Mouse (Mus musculus) CH12.LX (cell line): ENCODE data around the gene Col4a6. TPM values are rescaled to one million over a fixed set of nuclear protein-coding genes. Genes with fewer than 3 reads are reported as not detected.

Experiments
- DNase-seq: peaks from one replicate; pipeline ENCODE4 v3.0.0-alpha.2; 2013; ENCODE audit errors: extremely low read depth
- H3K27ac ChIP-seq: 2 replicates; pipeline ENCODE4 v1.5.1; 2012; ENCODE audit warnings: low read depth, mild to moderate bottlenecking, control low read depth, moderate library complexity; ENCODE audit not compliant: insufficient read depth
- H3K27me3 ChIP-seq: replicated peaks from 2 replicates; pipeline ENCODE3; 2012; ENCODE audit warnings: inconsistent platforms
- H3K36me3 ChIP-seq, 2 experiments: replicated peaks in 1 of 2; 2 replicates each; pipeline versions ENCODE3 to v1.6.1; 2012; ENCODE audit warnings: inconsistent platforms in 1 of 2, low read length in 1 of 2, mild to moderate bottlenecking in 1 of 2, mixed read lengths in 1 of 2, moderate library complexity in 1 of 2; ENCODE audit not compliant: control insufficient read depth in 1 of 2, insufficient read depth in 1 of 2
- H3K4me1 ChIP-seq, 2 experiments: 2 replicates each; pipeline ENCODE4 v1.6.1; 2012; ENCODE audit warnings: inconsistent platforms in 1 of 2, moderate library complexity in 1 of 2; ENCODE audit not compliant: insufficient read depth in 2 of 2, control insufficient read depth in 1 of 2
- H3K4me2 ChIP-seq: 2 replicates; pipeline ENCODE4 v1.6.1; 2012; ENCODE audit warnings: low read depth, mild to moderate bottlenecking, control low read depth; ENCODE audit not compliant: poor library complexity, insufficient read depth, severe bottlenecking
- H3K4me3 ChIP-seq, 3 experiments: fragments of 150-350 bp in 1 of 3; sonication (generic) in 1 of 3; replicated peaks in 1 of 3; 2 replicates each; pipeline versions ENCODE3 to v1.5.1; 2011 to 2012; ENCODE audit warnings: low read depth in 2 of 3, low read length in 2 of 3, mild to moderate bottlenecking in 2 of 3, moderate library complexity in 2 of 3, control low read depth in 1 of 3, improper control_type of control experiment in 1 of 3, inconsistent platforms in 1 of 3, mixed read lengths in 1 of 3; ENCODE audit not compliant: poor library complexity in 1 of 3
- H3K79me2 ChIP-seq: replicated peaks from 2 replicates; pipeline ENCODE4 v1.6.1; 2012; ENCODE audit warnings: mild to moderate bottlenecking, moderate library complexity; ENCODE audit not compliant: control insufficient read depth, poor library complexity, insufficient read depth, severe bottlenecking; ENCODE audit errors: extremely low read depth
- H3K9ac ChIP-seq: 2 replicates; pipeline ENCODE4 v1.6.1; 2012; ENCODE audit warnings: low read depth, mild to moderate bottlenecking, control low read depth, moderate library complexity; ENCODE audit not compliant: insufficient read depth
- H3K9me3 ChIP-seq: replicated peaks from 2 replicates; pipeline ENCODE3; 2012; ENCODE audit warnings: low read length, inconsistent platforms, mixed read lengths
- ETS1 ChIP-seq: conservative IDR thresholded peaks from 2 replicates; pipeline ENCODE4 v1.6.1; 2012; ENCODE audit warnings: low read depth, mild to moderate bottlenecking, inconsistent platforms, low read length, improper control_type of control experiment, moderate library complexity
- GABPA ChIP-seq: IDR thresholded peaks from 2 replicates; pipeline ENCODE4 v1.6.1; 2012; ENCODE audit warnings: low read depth, low read length, improper control_type of control experiment, inconsistent platforms; ENCODE audit not compliant: insufficient replicate concordance
- JUND ChIP-seq: conservative IDR thresholded peaks from 2 replicates; pipeline ENCODE4 v1.6.1; 2011; ENCODE audit warnings: low read depth, low read length, improper control_type of control experiment
- MAFK ChIP-seq: IDR thresholded peaks from 2 replicates; pipeline ENCODE4 v1.6.1; 2011; ENCODE audit warnings: low read length, improper control_type of control experiment; ENCODE audit not compliant: insufficient replicate concordance
- MAX ChIP-seq: IDR thresholded peaks from 2 replicates; pipeline ENCODE4 v1.6.1; 2011; ENCODE audit warnings: low read length, improper control_type of control experiment
- MAZ ChIP-seq: IDR thresholded peaks from 2 replicates; pipeline ENCODE4 v1.6.1; 2012; ENCODE audit warnings: low read depth, mild to moderate bottlenecking, inconsistent platforms, low read length, improper control_type of control experiment, moderate library complexity
- MEF2A ChIP-seq: IDR thresholded peaks from 2 replicates; pipeline ENCODE4 v1.6.1; 2014; ENCODE audit warnings: low read depth, mild to moderate bottlenecking, inconsistent platforms, low read length, improper control_type of control experiment, borderline replicate concordance
- NRF1 ChIP-seq: IDR thresholded peaks from 2 replicates; pipeline ENCODE4 v1.6.1; 2014; ENCODE audit warnings: low read depth, mild to moderate bottlenecking, inconsistent platforms, low read length, improper control_type of control experiment, moderate library complexity
- POLR2AphosphoS2 ChIP-seq: IDR thresholded peaks from 2 replicates; pipeline ENCODE4 v1.6.1; 2011; ENCODE audit warnings: low read depth, low read length, improper control_type of control experiment
- RAD21 ChIP-seq: IDR thresholded peaks from 2 replicates; pipeline ENCODE4 v1.6.1; 2011; ENCODE audit warnings: low read depth, mild to moderate bottlenecking, low read length, improper control_type of control experiment, moderate library complexity
- SMC3 ChIP-seq: IDR thresholded peaks from 2 replicates; pipeline ENCODE4 v1.6.1; 2011; ENCODE audit warnings: low read depth, low read length, improper control_type of control experiment
- TCF12 ChIP-seq: IDR thresholded peaks from 2 replicates; pipeline ENCODE4 v1.6.1; 2014; ENCODE audit warnings: low read depth, mild to moderate bottlenecking, inconsistent platforms, low read length, improper control_type of control experiment
- UBTF ChIP-seq: IDR thresholded peaks from 2 replicates; pipeline ENCODE4 v1.6.1; 2012; ENCODE audit warnings: low read depth, mild to moderate bottlenecking, inconsistent platforms, low read length, improper control_type of control experiment, moderate library complexity
- ZC3H11A ChIP-seq: IDR thresholded peaks from 2 replicates; pipeline ENCODE4 v1.6.1; 2012; ENCODE audit warnings: low read depth, mild to moderate bottlenecking, inconsistent platforms, low read length, improper control_type of control experiment
- dilution Hi-C: fragments of 300-500 bp; cut with MboI; formaldehyde crosslinking; loops from 2 replicates; pipeline ENCODE4 v1.14.3; 2020; ENCODE audit warnings: low sequenced_read_pairs; ENCODE audit not compliant: extremely low pct_unique_long_range_greater_than_20kb, extremely low pct_ligation_motif_present
- in situ Hi-C: fragments of 300-500 bp; cut with MboI; formaldehyde crosslinking; loops from 3 replicates; pipeline ENCODE4 v1.14.3; 2019; ENCODE audit warnings: low sequenced_read_pairs, low pct_ligation_motif_present, low pct_unique_long_range_greater_than_20kb, mixed read lengths
- polyA plus RNA-seq: library from polyadenylated mRNA; unstranded; fragments of >175 nt; gene quantifications from 2 replicates; pipeline ENCODE4 v1.2.1, GENCODE M21; 2012; ENCODE audit warnings: low read depth; ENCODE audit not compliant: insufficient read length
- total RNA-seq, 2 experiments: library from RNA; depleted of rRNA; stranded (reverse); fragments of 300-350 nt in 1 of 2; fragments of >200 nt in 1 of 2; gene quantifications; 2 replicates each; pipeline ENCODE4 v1.2.3; 2012 to 2014

The Col4a6 gene
- total and polyA plus RNA-seq, 3 experiments: 0.07 to 0.13 TPM; not detected in 1

DNA sequence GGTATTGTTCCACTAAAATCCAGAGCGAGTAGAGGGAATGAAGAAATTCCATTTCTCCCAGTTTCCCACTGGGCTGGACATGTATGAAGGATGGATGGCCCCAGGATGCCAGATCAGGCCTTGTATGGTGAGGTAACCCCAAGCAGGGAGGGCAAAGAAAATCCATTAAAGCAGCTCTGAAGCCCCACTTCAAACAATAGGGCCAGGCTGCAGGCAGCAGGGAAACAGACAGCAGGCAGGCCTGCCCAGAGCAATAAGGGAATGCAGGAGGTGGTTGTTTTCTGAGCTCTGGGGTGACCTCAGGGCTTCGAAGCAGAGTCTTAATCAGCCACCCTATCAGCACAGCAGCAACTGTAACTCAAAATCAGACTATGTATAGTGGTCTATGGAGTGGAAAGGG lies 89.2 kb downstream of the Col4a6 start:
- no peaks in the 10 kb centered on the region for H3K36me3 ChIP-seq
- H3K4me2 ChIP-seq: no peak overlapping the region
- dilution Hi-C loops: no loop called here
- H3K4me1 ChIP-seq: no peaks in the 10 kb centered on the region
- no peak overlapping the region for H3K4me3 ChIP-seq
- no peak for DNase-seq
- H3K27ac ChIP-seq: no peak overlapping the region
- no peaks in the 10 kb centered on the region for H3K27me3 ChIP-seq
- no peaks in the 10 kb centered on the region for H3K9me3 ChIP-seq
- no peak for TF ChIP-seq MAZ
- no peak for TF ChIP-seq TCF12
- TF ChIP-seq NRF1: no peak
- TF ChIP-seq MAX: no peak
- no peak overlapping the region for H3K9ac ChIP-seq
- H3K79me2 ChIP-seq: no peaks in the 10 kb centered on the region
- in situ Hi-C loops: no loop called here

DNA sequence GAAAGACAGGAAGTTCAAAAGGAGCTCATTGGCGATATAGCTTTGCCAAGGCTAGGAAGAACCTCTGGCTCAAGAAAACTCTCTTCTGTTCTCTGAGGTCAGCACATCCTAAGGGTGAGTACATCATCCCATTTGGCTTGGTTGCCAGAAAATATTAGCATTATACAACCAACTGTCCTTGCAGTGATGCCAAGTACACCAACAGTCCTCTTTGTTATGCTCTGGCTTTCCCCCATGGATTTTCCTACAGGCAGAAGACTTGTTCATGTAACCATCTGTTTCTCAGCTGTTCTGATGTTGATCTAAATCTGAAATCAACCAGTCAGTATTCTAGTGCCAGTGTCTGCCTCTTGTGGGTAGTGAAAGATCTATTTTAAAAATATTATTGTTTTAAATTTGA lies 103.6 kb downstream of the Col4a6 start:
- dilution Hi-C loops: no loop called here
- no peaks in the 10 kb centered on the region for H3K27me3 ChIP-seq

DNA sequence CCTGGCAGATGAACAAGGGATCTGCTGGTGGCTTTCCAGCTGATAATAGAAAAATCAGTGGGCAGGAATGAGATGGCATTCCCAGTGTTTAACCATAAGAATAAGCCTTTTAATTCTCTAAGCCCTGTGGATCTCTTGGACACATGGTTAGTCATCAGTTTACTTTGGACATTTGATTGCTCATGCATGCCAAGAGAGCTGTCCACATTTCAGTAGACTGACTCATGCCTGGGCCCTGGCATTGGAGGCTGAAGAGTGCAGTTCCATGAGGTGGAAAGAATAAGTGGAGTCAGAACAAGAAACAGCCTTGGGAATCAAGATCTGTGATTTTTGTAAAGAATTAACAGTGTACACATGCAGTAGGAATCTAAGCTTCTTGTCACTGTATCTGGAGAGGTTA lies 110.5 kb downstream of the Col4a6 start:
- H3K4me1 ChIP-seq: no peaks in the 10 kb centered on the region
- no peak overlapping the region for H3K4me2 ChIP-seq
- no peak for DNase-seq
- H3K27ac ChIP-seq: no peak overlapping the region
- TF ChIP-seq RAD21 (no peak), JUND (no peak), POLR2AphosphoS2 (no peak), ETS1 (no peak)
- H3K36me3 ChIP-seq: no peaks in the 10 kb centered on the region
- in situ Hi-C loops: no loop called here
- H3K4me3 ChIP-seq: no peak overlapping the region
- no peaks in the 10 kb centered on the region for H3K79me2 ChIP-seq
- H3K27me3 ChIP-seq: no peaks in the 10 kb centered on the region
- no peaks in the 10 kb centered on the region for H3K9me3 ChIP-seq
- H3K9ac ChIP-seq: no peak overlapping the region
- dilution Hi-C loops: no loop called here

More for the DNA sequence above, 103.6 kb downstream of the Col4a6 start:
- TF ChIP-seq MAFK: no peak
- no peak for TF ChIP-seq UBTF
- TF ChIP-seq SMC3: no peak
- TF ChIP-seq GABPA: no peak
- TF ChIP-seq ZC3H11A: no peak
- TF ChIP-seq MEF2A: no peak
- Histone ChIP-seq H3K4me2 (no peak overlapping the region), H3K79me2 (no peaks in the 10 kb centered on the region), H3K4me3 (no peak overlapping the region), H3K36me3 (no peaks in the 10 kb centered on the region), H3K9ac (no peak overlapping the region), H3K4me1 (no peaks in the 10 kb centered on the region), H3K9me3 (no peaks in the 10 kb centered on the region), H3K27ac (no peak overlapping the region)
- DNase-seq: no peak
- in situ Hi-C loops: no loop called here
